Mouse (Mus musculus) intestine, postnatal 0 days (tissue): ENCODE results near the gene Sprtn. TPM values are rescaled to one million over a fixed set of nuclear protein-coding genes. Genes with fewer than 3 reads are reported as not detected.

Source experiments
- ATAC-seq: fragments of 200-750 bp; cut with Nextera tagmentation; 2 replicates; pipeline ENCODE4 v1.8.0; 2017; ENCODE audit warnings: mild to moderate bottlenecking, moderate TSS enrichment, moderate library complexity
- H3K27ac ChIP-seq: fragments of 300-500 bp; sonication (generic); 2 replicates; pipeline ENCODE4 v1.5.1; 2014; ENCODE audit warnings: mild to moderate bottlenecking, low read depth, low read length, moderate library complexity
- H3K27me3 ChIP-seq: fragments of 300-500 bp; sonication (generic); replicated peaks from 2 replicates; pipeline ENCODE4 v1.6.1; 2014; ENCODE audit warnings: low read length, mixed read lengths; ENCODE audit not compliant: control insufficient read depth, insufficient read depth
- H3K36me3 ChIP-seq: fragments of 300-500 bp; sonication (generic); 2 replicates; pipeline ENCODE4 v1.6.1; 2014; ENCODE audit warnings: mild to moderate bottlenecking, moderate library complexity; ENCODE audit not compliant: control insufficient read depth, insufficient read depth
- H3K4me1 ChIP-seq: fragments of 300-500 bp; sonication (generic); replicated peaks from 2 replicates; pipeline ENCODE4 v1.6.1; 2014; ENCODE audit warnings: antibody characterized with exemption, low read length, mixed read lengths; ENCODE audit not compliant: control insufficient read depth, insufficient read depth
- H3K4me2 ChIP-seq: fragments of 300-500 bp; sonication (generic); replicated peaks from 2 replicates; pipeline ENCODE4 v1.6.1; 2014; ENCODE audit warnings: low read depth, mild to moderate bottlenecking, moderate library complexity
- H3K4me3 ChIP-seq: fragments of 300-500 bp; sonication (generic); 2 replicates; pipeline ENCODE4 v1.5.1; 2014; ENCODE audit warnings: low read depth, low read length
- H3K9ac ChIP-seq: fragments of 300-500 bp; sonication (generic); 2 replicates; pipeline ENCODE4 v1.6.1; 2014; ENCODE audit warnings: mild to moderate bottlenecking, low read depth, low read length
- H3K9me3 ChIP-seq: fragments of 300-500 bp; sonication (generic); 2 replicates; pipeline ENCODE4 v1.6.1; 2016; ENCODE audit warnings: mixed run types; ENCODE audit not compliant: control insufficient read depth
- CTCF ChIP-seq: sonication (generic); IDR thresholded peaks from 2 replicates; pipeline ENCODE4 v1.5.1; 2016; ENCODE audit warnings: low read depth, mild to moderate bottlenecking, control low read depth, antibody characterized with exemption, moderate library complexity
- WGBS: fragments of 180-500 bp; shearing (Covaris S2); extraction: QIAGEN DNeasy Blood & Tissue Kit; methylation state at CpG from one replicate; pipeline ENCODE4 v1.1.7; 2014; 5-methylcytosine and 5-hydroxymethylcytosine counted together
- polyA plus RNA-seq: library from polyadenylated mRNA; unstranded; fragments of >200 nt; fragmentation: Nextera tagmentation; extraction: Ambion mirVana; gene quantifications from 2 replicates; pipeline ENCODE4 v1.2.1, GENCODE M21; 2015

Sprtn gene
- polyA plus RNA-seq, 1 experiment from 2014 or later: 4.5 TPM

GRCm38 (mm10) chr8:124925544-124926266, 28.0 kb downstream of the Sprtn start:
- WGBS: 58% methylated on average over 14 of the region's 14 CpGs
- Histone ChIP-seq H3K27ac (0 out of 2 replicates have a peak overlapping the region, but pooled peaks have one; percentile 16), H3K36me3 (no peaks in the 10 kb centered on the region), H3K4me3 (no peak overlapping the region), H3K4me1 (peaks cover 10% of the 10 kb centered on the region; the same call in 1 of the 2 replicates), H3K4me2 (no peak overlapping the region), H3K9me3 (no peaks in the 10 kb centered on the region), H3K9ac (no peak overlapping the region), H3K27me3 (no peaks in the 10 kb centered on the region)
- TF ChIP-seq CTCF: no peak
- no peak for ATAC-seq

- Histone ChIP-seq H3K4me2 (no peak overlapping the region), H3K4me1 (peaks cover 10% of the 10 kb centered on the region; the same call in 1 of the 2 replicates), H3K27me3 (no peaks in the 10 kb centered on the region), H3K36me3 (no peaks in the 10 kb centered on the region), H3K9ac (no peak overlapping the region), H3K9me3 (no peaks in the 10 kb centered on the region), H3K4me3 (no peak overlapping the region), H3K27ac (peak overlapping the region; percentile 70; the same call in 1 of the 2 replicates)
- ATAC-seq: peak; percentile 22; the same call in 1 of the 2 replicates
- 44% methylated on average over 10 of the region's 10 CpGs for WGBS
- TF ChIP-seq CTCF: no peak
These were observed 28.7 kb downstream of the Sprtn start for GRCm38 (mm10) chr8:124926351-124926771.

GRCm38 (mm10) chr8:124929006-124929405, 31.3 kb downstream of the Sprtn start:
- Histone ChIP-seq H3K27ac (no peak overlapping the region), H3K36me3 (no peaks in the 10 kb centered on the region), H3K9me3 (no peaks in the 10 kb centered on the region), H3K4me1 (no peaks in the 10 kb centered on the region), H3K4me3 (no peak overlapping the region), H3K9ac (no peak overlapping the region), H3K4me2 (no peak overlapping the region), H3K27me3 (no peaks in the 10 kb centered on the region)
- no peak for ATAC-seq
- WGBS: 84% methylated on average over 11 of the region's 11 CpGs
- no peak for TF ChIP-seq CTCF

GRCm38 (mm10) chr8:124930086-124930485, 32.4 kb downstream of the Sprtn start:
- ATAC-seq: no peak
- no peak overlapping the region for H3K4me2 ChIP-seq
- no peak overlapping the region for H3K4me3 ChIP-seq
- H3K36me3 ChIP-seq: no peaks in the 10 kb centered on the region
- no peak for TF ChIP-seq CTCF
- H3K9ac ChIP-seq: no peak overlapping the region
- no peaks in the 10 kb centered on the region for H3K9me3 ChIP-seq
- no peak overlapping the region for H3K27ac ChIP-seq
- H3K4me1 ChIP-seq: no peaks in the 10 kb centered on the region
- H3K27me3 ChIP-seq: no peaks in the 10 kb centered on the region
- WGBS: 82% methylated on average over 13 of the region's 13 CpGs

GRCm38 (mm10) chr8:124930649-124931048, 33.0 kb downstream of the Sprtn start:
- no peak for ATAC-seq
- H3K4me3 ChIP-seq: no peak overlapping the region
- H3K9me3 ChIP-seq: no peaks in the 10 kb centered on the region
- no peak overlapping the region for H3K27ac ChIP-seq
- H3K4me2 ChIP-seq: no peak overlapping the region
- no peaks in the 10 kb centered on the region for H3K36me3 ChIP-seq
- no peaks in the 10 kb centered on the region for H3K4me1 ChIP-seq
- no peak overlapping the region for H3K9ac ChIP-seq
- WGBS: 88% methylated on average over 4 of the region's 4 CpGs
- no peaks in the 10 kb centered on the region for H3K27me3 ChIP-seq
- peak; percentile 45 for TF ChIP-seq CTCF

- TF ChIP-seq CTCF: no peak
- Histone ChIP-seq H3K4me2 (no peak overlapping the region), H3K27ac (no peak overlapping the region), H3K36me3 (no peaks in the 10 kb centered on the region), H3K9ac (no peak overlapping the region), H3K4me1 (no peaks in the 10 kb centered on the region), H3K9me3 (no peaks in the 10 kb centered on the region), H3K4me3 (no peak overlapping the region), H3K27me3 (no peaks in the 10 kb centered on the region)
- peak; percentile 36; the same call in 1 of the 2 replicates for ATAC-seq
- 57% methylated on average over 3 of the region's 3 CpGs for WGBS
These were observed 34.7 kb downstream of the Sprtn start for GRCm38 (mm10) chr8:124932435-124932834.
